Mouse (Mus musculus) heart, postnatal 0 days (tissue): Measurements from ENCODE around the gene Cbr3.

Source experiments
- CTCF ChIP-seq: IDR thresholded peaks from 2 replicates; pipeline ENCODE4 v1.5.1; 2016; ENCODE audit warnings: antibody characterized with exemption, control low read depth, low read depth
- EP300 ChIP-seq: IDR thresholded peaks from 2 replicates; pipeline ENCODE4 v1.6.1; 2016; ENCODE audit warnings: antibody characterized with exemption, low read depth

- TF ChIP-seq CTCF, result no peak
- no peak for TF ChIP-seq EP300
Measured at GRCm38 (mm10) chr16:93709217-93709616, 26.2 kb downstream of the Cbr3 start.
